Mouse (Mus musculus): ENCODE data around the gene Gm45062.

GRCm38 (mm10) chr6:8299066-8299863 is 40.0 kb downstream of the Gm45062 start:
- no peak for TF ChIP-seq CTCF (IDR thresholded peaks at IDR 0.05; ENCODE audit: low read depth, low read length)
- TF ChIP-seq POLR2A (IDR thresholded peaks at IDR 0.05; ENCODE audit: insufficient read depth, low read length), result no peak
- TF ChIP-seq EP300 (IDR thresholded peaks at IDR 0.05; ENCODE audit: insufficient read depth, low read depth, low read length), result no peak

Measured in ES-Bruce4 (cell line).